Mouse (Mus musculus): ENCODE measurements at regions not wholly inside any gene's neighbourhood (a gene's known extent, or its start where the extent isn't known, plus 50 kb on each side); places are given as distances from the start of the nearest gene placed in this dataset.

DNA sequence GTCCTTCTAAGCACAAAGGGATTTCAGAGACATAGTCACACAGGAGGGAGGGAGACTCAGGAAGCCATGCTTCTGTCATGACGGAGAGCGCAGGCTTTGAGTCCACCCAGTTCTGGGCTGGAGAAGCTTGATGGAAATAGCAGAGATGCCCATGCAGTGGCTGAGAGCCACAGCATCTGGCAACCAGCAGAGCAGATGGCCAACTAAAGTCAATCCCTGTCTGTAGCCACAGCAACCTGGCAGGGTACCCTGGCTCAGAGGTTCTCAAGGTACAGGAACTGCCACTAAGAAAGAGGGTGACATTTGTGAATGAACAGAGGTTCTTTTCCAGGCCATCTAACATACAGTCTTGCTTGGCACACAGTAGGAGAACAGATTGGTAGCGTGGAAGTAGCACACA lies 61.7 kb upstream of the Syt13 start:
- DNase-seq (ENCODE audit: extremely low spot score, low spot score): no peak

- DNase-seq (ENCODE audit: extremely low spot score, low spot score): no peak
Observed at GRCm38 (mm10) chr2:92854331-92854730, 60.6 kb upstream of the Syt13 start.

- DNase-seq (ENCODE audit: extremely low spot score, low spot score): no peak
Observed at GRCm38 (mm10) chr2:92856047-92856446, 58.9 kb upstream of the Syt13 start.

- no peak for DNase-seq (ENCODE audit: extremely low spot score, low spot score)
Observed at GRCm38 (mm10) chr2:92860502-92861197, 54.2 kb upstream of the Syt13 start.
